Mouse (Mus musculus) megakaryocyte-erythroid progenitor cell, adult 5-6 weeks (primary cell): ENCODE data around the gene Lix1l. TPM values are rescaled to one million over a fixed set of nuclear protein-coding genes. Genes with fewer than 3 reads are reported as not detected.
"Not testable (repeated sequence)": the region's sequence is repeated elsewhere in the genome, so short reads cannot be mapped to it uniquely, and the experiment has no call there.

Experiments
- ATAC-seq: replicated peaks from 2 replicates; pipeline ENCODE4 v1.8.0; 2016; ENCODE audit warnings: mild to moderate bottlenecking, inconsistent platforms; ENCODE audit not compliant: severe bottlenecking, poor library complexity, low FRiP score, low TSS enrichment
- total RNA-seq, 2 experiments: library from RNA; stranded (forward) in 1 of 2; stranded (reverse) in 1 of 2; fragments of 200-1000, 215-1000 nt in 1 of 2; fragments of >200 nt in 1 of 2; fragmentation: Nextera tagmentation in 1 of 2; gene quantifications; 2 replicates each; pipeline ENCODE4 v1.2.3; 2014 to 2017

The Lix1l gene
- total RNA-seq, 2 experiments from 2014 or later: 0.72 to 0.94 TPM

GRCm38 (mm10) chr3:96602704-96603084 lies 1.7 kb downstream of the Lix1l start:
- no peak for ATAC-seq

- no peak for ATAC-seq
Measured at GRCm38 (mm10) chr3:96603311-96603710, 2.4 kb downstream of the Lix1l start.

GRCm38 (mm10) chr3:96606007-96606406 lies 5.1 kb downstream of the Lix1l start:
- ATAC-seq: not testable (repeated sequence)

GRCm38 (mm10) chr3:96606618-96607017 lies 5.7 kb downstream of the Lix1l start:
- no peak for ATAC-seq

- no peak for ATAC-seq
Measured at GRCm38 (mm10) chr3:96617941-96618340, 17.0 kb downstream of the Lix1l start.

GRCm38 (mm10) chr3:96623201-96623600 lies 22.3 kb downstream of the Lix1l start:
- no peak for ATAC-seq

GRCm38 (mm10) chr3:96629729-96630600 lies 29.0 kb downstream of the Lix1l start, which contains the start of gene Rbm8a:
Rbm8a (plus strand) TSS chr3:96629933.
- peak; percentile 95 for ATAC-seq

- no peak for ATAC-seq
Measured at GRCm38 (mm10) chr3:96632058-96632457, 31.1 kb downstream of the Lix1l start.

- ATAC-seq: no peak
Measured at GRCm38 (mm10) chr3:96634015-96634414, 33.1 kb downstream of the Lix1l start.

GRCm38 (mm10) chr3:96634928-96635879 lies 34.3 kb downstream of the Lix1l start, which contains the start of the genes Pex11b and Gm42957:
Pex11b (plus strand) TSS chr3:96635376.
Gm42957 (plus strand) TSS chr3:96635474.
- peak; percentile 80 for ATAC-seq

- no peak for ATAC-seq
Measured at GRCm38 (mm10) chr3:96635906-96636305, 35.0 kb downstream of the Lix1l start.

- ATAC-seq: no peak
Measured at GRCm38 (mm10) chr3:96636448-96636847, 35.5 kb downstream of the Lix1l start.

- ATAC-seq: peak; percentile 64
Measured at GRCm38 (mm10) chr3:96639219-96639618, 38.3 kb downstream of the Lix1l start.

- peak; percentile 48; the same call in 1 of the 2 replicates for ATAC-seq
Measured at GRCm38 (mm10) chr3:96645018-96645649, 44.2 kb downstream of the Lix1l start, which contains the start of gene Itga10. Itga10 (plus strand) TSS chr3:96645584.

- ATAC-seq: no peak
Measured at GRCm38 (mm10) chr3:96647365-96647764, 46.4 kb downstream of the Lix1l start.

- no peak for ATAC-seq
Measured at GRCm38 (mm10) chr3:96660901-96661300, 60.0 kb downstream of the Lix1l start.

GRCm38 (mm10) chr3:96662731-96663316 lies 61.9 kb downstream of the Lix1l start:
- no peak for ATAC-seq

GRCm38 (mm10) chr3:96663432-96664239 lies 62.7 kb downstream of the Lix1l start:
- ATAC-seq: peak; percentile 68
